Mouse (Mus musculus) frontal cortex, postnatal 36 days (tissue): Measurements from ENCODE around the gene Fbxw26.
"Not testable (repeated sequence)": the region's sequence is repeated elsewhere in the genome, so short reads cannot be mapped to it uniquely, and the experiment has no call there.

ENCODE experiments used
- DNase-seq, 2 experiments: peaks; one replicate each; pipeline ENCODE4 v3.0.0; 2022; ENCODE audit warnings: low spot score in 2 of 2

Gene Fbxw26

DNA sequence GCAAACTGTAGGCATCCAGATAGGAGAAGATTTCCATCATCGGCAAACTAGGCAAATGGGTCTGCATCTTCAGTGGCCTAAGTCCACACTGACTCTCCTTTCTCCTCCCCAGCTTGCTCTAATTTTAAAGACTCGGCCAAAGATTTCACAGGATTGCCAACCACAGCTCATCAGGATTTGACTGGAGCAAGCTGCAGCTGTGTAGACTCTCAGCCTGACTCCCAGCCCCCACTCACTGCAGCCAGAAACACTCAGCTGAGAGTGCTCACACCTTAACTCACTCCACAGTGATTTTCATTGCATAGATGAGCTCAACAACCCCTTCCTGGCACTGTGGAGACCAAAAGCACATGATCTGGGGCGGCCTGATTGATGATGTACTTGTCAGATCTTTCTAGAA, at the start of gene Fbxw26:
Fbxw26 (minus strand) TSS at position 101 of the 400 bp plus-strand sequence.
- not testable (repeated sequence) for DNase-seq

DNA sequence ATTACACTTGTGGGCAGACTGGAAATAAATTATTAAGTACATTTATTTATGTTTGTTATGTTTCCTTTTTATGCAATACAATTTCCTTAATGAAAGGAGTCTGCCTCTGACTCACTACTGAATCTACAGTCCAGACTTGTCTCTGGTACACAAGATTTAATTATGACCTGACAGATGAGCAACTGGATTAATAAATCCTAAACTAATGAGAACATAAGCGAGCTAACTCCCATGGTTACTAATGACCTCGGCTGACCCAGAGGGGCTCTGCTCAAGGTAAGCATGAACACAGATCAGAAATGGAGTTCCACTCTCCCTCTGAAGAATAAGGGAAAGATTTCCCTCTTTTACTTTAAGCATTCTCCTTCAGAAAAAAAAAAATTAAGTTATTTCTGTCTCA, 49.3 kb upstream of the Fbxw26 start:
- no peak for DNase-seq

DNA sequence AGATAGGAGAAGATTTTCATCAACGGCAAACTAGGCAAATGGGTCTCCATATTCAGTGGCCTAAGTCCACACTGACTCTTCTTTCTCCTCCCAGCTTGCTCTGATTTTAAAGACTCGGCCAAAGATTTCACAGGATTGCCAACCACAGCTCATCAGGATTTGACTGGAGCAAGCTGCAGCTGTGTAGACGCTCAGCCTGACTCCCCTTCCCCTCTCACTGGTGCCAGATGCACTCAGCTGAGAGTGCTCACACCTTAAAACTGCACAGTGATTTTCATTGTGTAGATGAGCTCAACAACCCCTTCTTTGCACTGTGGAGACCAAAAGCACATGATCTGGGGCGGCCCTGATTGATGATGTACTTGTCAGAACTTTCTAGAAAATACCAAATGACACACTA, 44.7 kb upstream of the Fbxw26 start, which contains the start of gene Fbxw27:
Fbxw27 (minus strand) TSS at position 101 of the 400 bp plus-strand sequence.
- DNase-seq, result not testable (repeated sequence)

DNA sequence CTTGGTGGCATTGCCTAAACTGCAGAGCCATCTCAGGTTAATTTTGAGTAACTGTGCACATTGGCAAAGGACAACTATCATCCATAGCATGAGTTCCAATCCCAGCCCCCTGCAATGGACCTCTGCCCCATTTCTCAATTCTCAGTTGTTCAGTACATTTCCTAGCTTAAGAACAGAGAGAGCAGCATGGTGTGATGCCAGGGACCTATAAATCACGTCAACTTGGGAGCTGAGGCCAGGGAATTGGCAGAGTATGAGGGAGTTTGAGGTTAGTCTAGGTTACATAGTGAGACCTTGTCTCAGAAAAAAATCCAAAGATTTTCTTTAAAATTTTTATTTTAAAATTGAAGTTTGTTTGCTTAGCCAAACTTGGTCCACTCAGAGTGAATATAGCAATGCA, 21.0 kb upstream of the Fbxw26 start:
- DNase-seq, result not testable (repeated sequence)

DNA sequence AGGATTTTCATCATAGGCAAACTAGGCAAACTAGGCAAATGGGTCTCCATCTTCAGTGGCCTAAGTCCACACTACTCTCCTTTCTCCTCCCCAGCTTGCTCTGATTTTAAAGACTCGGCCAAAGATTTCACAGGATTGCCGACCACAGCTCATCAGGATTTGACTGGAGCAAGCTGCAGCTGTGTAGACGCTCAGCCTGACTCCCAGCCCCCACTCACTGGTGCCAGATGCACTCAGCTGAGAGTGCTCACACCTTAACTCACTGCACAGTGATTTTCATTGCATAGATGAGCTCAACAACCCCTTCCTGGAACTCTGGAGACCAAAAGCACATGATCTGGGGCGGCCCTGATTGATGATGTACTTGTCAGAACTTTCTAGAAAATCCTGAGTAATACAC, 43.3 kb downstream of the Fbxw26 start, which contains the start of gene Fbxw18:
Fbxw18 (minus strand) TSS at position 101 of the 400 bp plus-strand sequence.
- DNase-seq, result not testable (repeated sequence)

DNA sequence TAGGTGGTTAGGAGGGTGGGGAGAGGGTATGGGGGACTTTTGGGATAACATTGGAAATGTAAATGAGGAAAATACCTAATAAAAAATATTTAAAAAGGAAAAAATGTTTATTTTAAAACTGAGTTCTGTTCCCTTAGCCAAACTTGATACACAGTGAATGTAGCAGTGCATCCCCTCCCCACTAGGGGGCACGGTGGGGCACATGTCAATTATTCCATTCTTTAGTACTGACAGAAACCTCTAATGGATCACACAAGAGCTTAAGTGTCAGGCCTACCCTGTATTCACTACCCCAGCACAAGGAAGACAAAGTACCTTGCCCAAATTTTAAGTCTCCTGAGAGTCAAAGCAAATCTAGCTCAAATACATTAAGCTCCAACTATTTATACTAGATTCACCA, 60.6 kb downstream of the Fbxw26 start:
- DNase-seq, result peak in 1 of 2 experiments; percentile 11
